In the genomic region with DNA sequence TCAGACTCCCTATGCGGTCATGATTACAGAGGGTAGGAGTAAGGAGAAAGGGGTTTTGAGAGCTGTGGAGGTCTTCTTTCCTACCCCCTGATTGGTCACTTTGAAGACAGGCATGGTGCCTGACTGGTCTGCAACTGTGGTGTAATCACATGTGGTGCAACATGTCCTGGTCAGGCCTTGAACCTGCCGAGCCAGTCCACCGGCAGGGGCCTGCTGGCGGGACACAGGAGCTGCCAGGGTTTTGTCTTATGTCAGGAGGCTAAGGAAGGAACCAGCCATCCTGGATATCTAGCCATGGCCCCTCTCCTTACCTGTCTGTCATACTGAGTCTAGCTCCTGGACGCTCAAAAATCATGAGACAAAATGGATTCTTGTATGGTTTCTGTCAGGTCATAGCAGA, we compare ENCODE assay signal across 26 mouse cellular contexts.
"Had no signal": no experiment of that assay in that cellular context is flagged by ENCODE, and none has a peak within 500 bp of the region (broad histone marks: within the 10 kb centered on the region; RNA-seq: fewer than 3 reads in every experiment).

No protein-coding gene starts in this region.

- H3K36me3 ChIP-seq: hindbrain, embryonic 12.5 days; intestine, embryonic 15.5 days; liver, embryonic 13.5 days; liver, embryonic 15.5 days had no signal

- H3K9me3 ChIP-seq: hindbrain, embryonic 10.5 days; hindbrain, embryonic 12.5 days; intestine, embryonic 15.5 days; limb, embryonic 10.5 days; limb, embryonic 12.5 days; liver, embryonic 13.5 days; liver, embryonic 15.5 days had no signal

- H3K27me3 ChIP-seq: hindbrain, embryonic 12.5 days; intestine, embryonic 15.5 days; limb, embryonic 12.5 days; liver, embryonic 13.5 days; liver, embryonic 15.5 days had no signal

- H3K9ac ChIP-seq: hindbrain, embryonic 12.5 days; hindbrain, embryonic 14.5 days; intestine, embryonic 15.5 days; limb, embryonic 12.5 days; liver, embryonic 13.5 days; liver, embryonic 15.5 days; liver, postnatal 0 days had no signal

- DNase-seq: gastrocnemius, adult 2 months; gastrocnemius, postnatal 10 days; gastrocnemius, postnatal 25 days; heart, postnatal 10 days; heart, postnatal 4 days; kidney, adult 18-20 months; kidney, adult 8-10 months; kidney, postnatal 10 days; kidney, postnatal 25 days; kidney, postnatal 4 days; liver, embryonic 13.5 days; liver, postnatal 0 days had no signal

- ATAC-seq: hindbrain, embryonic 16.5 days; inflammation-experienced regulatory T-cells, adult 6 months; intestine, embryonic 15.5 days; intestine, postnatal 0 days; liver, postnatal 0 days had no signal

- H3K4me3 ChIP-seq: gastrocnemius, adult 2 months; heart, adult 2 months; hindbrain, embryonic 10.5 days; hindbrain, embryonic 12.5 days; intestine, embryonic 15.5 days; layer of hippocampus, adult 2 months; left cerebral cortex, adult 2 months; limb, embryonic 10.5 days; limb, embryonic 12.5 days; liver, embryonic 13.5 days; liver, embryonic 15.5 days had no signal

- H3K4me1 ChIP-seq: hindbrain, embryonic 10.5 days; hindbrain, embryonic 12.5 days; intestine, embryonic 15.5 days; limb, embryonic 10.5 days; limb, embryonic 12.5 days; liver, embryonic 15.5 days had no signal

- H3K4me2 ChIP-seq: hindbrain, embryonic 12.5 days; hindbrain, embryonic 14.5 days; intestine, embryonic 15.5 days; limb, embryonic 12.5 days; liver, embryonic 11.5 days; liver, embryonic 13.5 days; liver, embryonic 15.5 days had no signal

- H3K27ac ChIP-seq: gastrocnemius, adult 2 months; heart, adult 2 months; hindbrain, embryonic 10.5 days; hindbrain, embryonic 12.5 days; hindbrain, embryonic 14.5 days; intestine, embryonic 15.5 days; layer of hippocampus, adult 2 months; left cerebral cortex, adult 2 months; limb, embryonic 10.5 days; limb, embryonic 12.5 days; liver, embryonic 13.5 days; liver, embryonic 15.5 days had no signal
